Mouse (Mus musculus) midbrain, embryonic 11.5 days (tissue): ENCODE results near the gene Efna5. TPM values are rescaled to one million over a fixed set of nuclear protein-coding genes. Genes with fewer than 3 reads are reported as not detected.
A peak's percentile ranks its signal among the peaks of the same experiment; 100 is the strongest.

Experiments used
- ATAC-seq: fragments of 200-750 bp; cut with Nextera tagmentation; 2 replicates; pipeline ENCODE4 v1.8.0; 2017; ENCODE audit warnings: moderate TSS enrichment, moderate library complexity; ENCODE audit not compliant: low FRiP score
- DNase-seq: peaks from one replicate; pipeline ENCODE4 v3.0.0; 2015; ENCODE audit warnings: low spot score; ENCODE audit errors: missing footprints
- H3K27ac ChIP-seq: fragments of 300-500 bp; sonication (generic); 2 replicates; pipeline ENCODE4 v1.5.1; 2014; ENCODE audit warnings: low read depth, low read length
- H3K27me3 ChIP-seq: fragments of 300-500 bp; sonication (generic); 2 replicates; pipeline ENCODE4 v1.6.1; 2014; ENCODE audit warnings: mild to moderate bottlenecking, low read length, moderate library complexity, mixed read lengths; ENCODE audit not compliant: control insufficient read depth, insufficient read depth
- H3K36me3 ChIP-seq: fragments of 300-500 bp; sonication (generic); 2 replicates; pipeline ENCODE4 v1.6.1; 2014; ENCODE audit warnings: mild to moderate bottlenecking, low read length, moderate library complexity, mixed read lengths; ENCODE audit not compliant: control insufficient read depth, insufficient read depth
- H3K4me1 ChIP-seq: fragments of 300-500 bp; sonication (generic); 2 replicates; pipeline ENCODE4 v1.6.1; 2014; ENCODE audit warnings: low read length; ENCODE audit not compliant: control insufficient read depth, insufficient read depth
- H3K4me2 ChIP-seq: fragments of 300-500 bp; sonication (generic); 2 replicates; pipeline ENCODE4 v1.6.1; 2014; ENCODE audit warnings: mild to moderate bottlenecking, moderate library complexity
- H3K4me3 ChIP-seq: fragments of 300-500 bp; sonication (generic); 2 replicates; pipeline ENCODE4 v1.5.1; 2014; ENCODE audit warnings: low read depth, low read length
- H3K9ac ChIP-seq: fragments of 300-500 bp; sonication (generic); 2 replicates; pipeline ENCODE4 v1.6.1; 2014; ENCODE audit warnings: low read length
- H3K9me3 ChIP-seq: fragments of 300-500 bp; sonication (generic); 2 replicates; pipeline ENCODE4 v1.6.1; 2016; ENCODE audit warnings: low read length; ENCODE audit not compliant: control insufficient read depth
- WGBS: fragments of 180-500 bp; shearing (Covaris S2); extraction: QIAGEN DNeasy Blood & Tissue Kit; methylation state at CpG from one replicate; pipeline ENCODE4 v1.1.7; 2014; 5-methylcytosine and 5-hydroxymethylcytosine counted together
- polyA plus RNA-seq: library from polyadenylated mRNA; unstranded; fragments of >200 nt; fragmentation: Nextera tagmentation; extraction: Ambion mirVana; gene quantifications from 2 replicates; pipeline ENCODE4 v1.2.1, GENCODE M21; 2014

Efna5 gene
- polyA plus RNA-seq, 1 experiment from 2014 or later: 72.5 TPM

DNA sequence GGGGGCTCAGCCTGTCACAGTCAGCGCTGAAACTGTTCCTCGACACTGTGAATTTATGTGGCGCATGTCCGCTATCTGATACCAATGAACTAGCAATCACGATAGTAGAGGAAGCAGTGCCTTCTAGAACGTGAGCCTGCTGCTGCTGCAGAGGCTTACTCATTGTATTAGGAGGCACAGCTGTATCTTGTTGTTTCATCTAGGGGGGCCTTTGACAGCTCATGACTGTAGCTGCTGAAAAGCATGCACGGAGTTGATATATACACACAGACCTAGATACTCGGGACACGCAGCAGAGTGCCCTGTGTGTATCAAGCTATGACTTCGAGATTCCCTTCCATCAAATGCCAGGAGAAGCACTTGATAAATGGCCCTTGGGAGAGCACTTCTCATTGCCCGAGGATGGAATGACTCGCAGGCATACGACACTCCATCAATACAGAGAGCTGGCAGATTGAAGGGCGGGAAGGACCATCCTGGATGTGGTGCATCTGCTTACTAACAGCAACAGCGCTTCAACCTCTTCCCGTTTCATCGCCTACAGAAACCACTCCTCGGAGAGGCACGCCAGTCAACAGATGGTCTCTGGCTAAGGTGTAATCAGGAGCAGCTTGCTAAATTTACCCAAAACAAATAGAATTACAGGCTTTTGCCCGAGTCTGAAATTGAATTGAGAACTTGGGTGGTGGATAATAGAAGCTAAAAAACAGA is 160.2 kb downstream of the Efna5 start:
- 79% methylated on average over 20 of the region's 20 CpGs for WGBS
- ATAC-seq: no peak

DNA sequence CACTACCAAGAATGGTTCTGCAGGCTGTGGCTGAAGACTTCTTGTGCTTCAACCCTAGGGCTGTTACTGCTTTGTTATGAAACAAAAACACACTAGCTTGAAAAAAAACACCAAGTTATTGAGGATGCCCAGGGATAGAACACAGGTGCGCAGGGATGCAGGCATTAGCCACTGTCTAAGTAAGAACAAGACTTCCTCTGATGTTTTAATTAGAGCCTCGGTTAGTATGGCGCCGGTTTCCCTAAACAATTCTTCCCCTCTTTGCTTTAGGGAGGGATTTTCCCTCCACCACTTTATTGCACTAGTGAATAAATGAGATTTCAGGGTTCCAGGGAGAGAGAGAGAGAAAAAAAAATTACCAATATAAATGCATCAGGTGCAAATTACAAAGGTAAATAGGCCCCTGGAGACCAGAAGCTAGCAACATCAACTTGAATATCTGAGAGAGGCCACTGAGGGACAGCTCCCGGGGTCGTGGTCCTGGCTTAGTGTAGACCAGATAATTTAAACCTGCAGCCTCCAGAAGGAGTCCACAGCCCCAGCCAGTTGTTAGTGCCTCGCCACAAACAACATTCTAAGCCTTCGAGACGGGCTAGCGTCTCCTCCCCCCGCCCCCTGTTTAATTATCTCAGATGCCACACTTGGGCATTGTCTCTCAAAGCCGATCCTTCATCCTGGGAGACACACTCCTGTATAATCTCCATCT is 163.5 kb downstream of the Efna5 start:
- no peak overlapping the region for H3K4me2 ChIP-seq
- WGBS: 17% methylated on average over 12 of the region's 12 CpGs
- no peak for DNase-seq
- H3K9me3 ChIP-seq: no peaks in the 10 kb centered on the region
- H3K36me3 ChIP-seq: no peaks in the 10 kb centered on the region
- no peaks in the 10 kb centered on the region for H3K27me3 ChIP-seq
- ATAC-seq: peak; percentile 66
- no peak overlapping the region for H3K9ac ChIP-seq
- H3K4me3 ChIP-seq: no peak overlapping the region
- H3K4me1 ChIP-seq: peaks cover 11% of the 10 kb centered on the region
- no peak overlapping the region for H3K27ac ChIP-seq

More for the DNA sequence above, 160.2 kb downstream of the Efna5 start:
- H3K27me3 ChIP-seq: no peaks in the 10 kb centered on the region
- H3K4me3 ChIP-seq: no peak overlapping the region
- DNase-seq: no peak
- no peaks in the 10 kb centered on the region for H3K9me3 ChIP-seq
- H3K36me3 ChIP-seq: no peaks in the 10 kb centered on the region
- H3K9ac ChIP-seq: no peak overlapping the region
- no peak overlapping the region for H3K27ac ChIP-seq
- no peak overlapping the region for H3K4me2 ChIP-seq
- H3K4me1 ChIP-seq: peaks cover 11% of the 10 kb centered on the region

DNA sequence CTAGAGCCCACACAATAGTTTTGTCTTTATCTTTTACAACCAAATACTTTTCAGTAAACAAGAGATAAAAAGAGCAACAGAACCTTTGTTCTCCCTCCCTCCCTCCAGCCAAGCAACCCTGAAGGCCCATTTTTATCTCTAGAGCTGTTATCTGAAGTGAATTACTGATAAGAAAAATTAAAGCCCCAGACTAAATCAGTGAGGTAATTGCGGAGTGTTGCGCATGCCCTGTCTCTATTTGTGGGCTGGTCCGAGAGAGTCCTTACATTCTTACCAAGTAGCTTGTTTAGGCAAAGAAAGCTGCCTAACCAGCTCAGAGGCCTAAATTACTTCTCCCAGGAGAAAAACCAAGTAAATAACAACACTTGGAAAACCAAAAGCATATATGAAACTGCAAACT is 167.7 kb downstream of the Efna5 start:
- no peak overlapping the region for H3K4me2 ChIP-seq
- no peaks in the 10 kb centered on the region for H3K27me3 ChIP-seq
- H3K27ac ChIP-seq: no peak overlapping the region
- no peaks in the 10 kb centered on the region for H3K36me3 ChIP-seq
- no peaks in the 10 kb centered on the region for H3K9me3 ChIP-seq
- no peak overlapping the region for H3K4me3 ChIP-seq
- H3K9ac ChIP-seq: no peak overlapping the region
- peaks cover 8% of the 10 kb centered on the region for H3K4me1 ChIP-seq
- DNase-seq (no peak), ATAC-seq (no peak)
- 87% methylated on average over 3 of the region's 3 CpGs for WGBS

DNA sequence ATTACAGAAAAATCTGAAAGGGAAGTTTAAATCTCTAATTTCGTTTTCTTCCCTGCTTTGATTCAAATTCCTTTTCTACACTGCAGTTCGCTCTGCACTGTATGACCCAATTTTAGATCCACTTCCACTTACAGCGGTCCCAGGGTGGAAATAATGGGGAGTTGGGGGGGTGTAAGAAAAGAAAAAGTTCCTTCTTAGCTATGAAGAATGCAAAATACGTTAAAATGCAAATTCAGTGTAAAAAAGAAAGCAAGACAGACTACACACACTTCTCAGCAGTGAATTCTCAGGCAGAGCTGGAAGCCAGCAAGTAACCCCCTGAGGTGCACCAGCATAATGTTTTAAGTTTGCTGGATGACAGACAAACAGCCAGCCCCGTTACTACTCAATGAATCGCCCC is 174.7 kb downstream of the Efna5 start:
- no peaks in the 10 kb centered on the region for H3K27me3 ChIP-seq
- H3K4me2 ChIP-seq: no peak overlapping the region
- no peak overlapping the region for H3K27ac ChIP-seq
- H3K9ac ChIP-seq: no peak overlapping the region
- DNase-seq (no peak), ATAC-seq (no peak)
- no peaks in the 10 kb centered on the region for H3K36me3 ChIP-seq
- H3K4me3 ChIP-seq: no peak overlapping the region
- H3K4me1 ChIP-seq: peaks cover 5% of the 10 kb centered on the region; the same call in 1 of the 2 replicates
- no peaks in the 10 kb centered on the region for H3K9me3 ChIP-seq
- WGBS: 60% methylated on average over 6 of the region's 6 CpGs

DNA sequence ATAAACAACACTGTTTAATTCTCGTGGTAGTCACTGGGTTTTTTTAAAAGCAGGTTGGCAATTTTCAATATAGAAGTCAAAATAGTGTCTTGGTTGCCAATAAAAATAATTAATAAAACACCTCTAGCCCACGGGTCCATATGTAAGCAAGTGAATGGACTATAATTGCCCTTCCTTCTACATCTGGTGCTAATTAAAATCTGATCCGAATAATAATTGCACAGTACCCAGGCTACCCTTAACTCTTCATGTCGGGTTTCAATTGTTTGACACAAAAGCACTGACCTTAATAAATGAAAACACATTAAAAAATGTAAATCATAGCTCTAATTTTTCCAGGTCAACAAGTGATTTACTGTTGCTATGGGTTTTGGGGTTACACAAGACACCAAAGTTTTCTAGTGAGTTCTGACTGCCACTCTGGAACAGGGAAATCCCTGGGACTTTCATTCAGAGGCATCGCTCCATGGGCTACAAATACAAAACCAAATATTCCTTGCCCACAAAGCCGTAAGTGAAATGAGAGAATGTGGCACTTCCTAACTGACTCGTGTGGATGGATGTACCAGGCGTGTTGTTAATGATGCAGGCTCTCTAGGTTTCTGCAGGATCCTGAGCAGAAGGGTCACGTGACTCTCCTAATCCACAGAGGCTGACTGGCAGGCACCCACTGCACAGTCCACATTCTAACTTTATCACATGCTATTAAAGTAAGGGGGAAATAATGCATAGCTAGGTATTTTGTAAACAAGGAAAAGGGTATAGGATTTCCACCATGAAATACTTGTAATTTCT is 178.9 kb downstream of the Efna5 start:
- Histone ChIP-seq H3K36me3 (no peaks in the 10 kb centered on the region), H3K27me3 (no peaks in the 10 kb centered on the region), H3K9me3 (no peaks in the 10 kb centered on the region), H3K4me3 (no peak overlapping the region), H3K27ac (no peak overlapping the region), H3K4me2 (no peak overlapping the region), H3K9ac (no peak overlapping the region), H3K4me1 (peaks cover 14% of the 10 kb centered on the region)
- WGBS: 66% methylated on average over 9 of the region's 9 CpGs
- ATAC-seq (no peak), DNase-seq (no peak)

DNA sequence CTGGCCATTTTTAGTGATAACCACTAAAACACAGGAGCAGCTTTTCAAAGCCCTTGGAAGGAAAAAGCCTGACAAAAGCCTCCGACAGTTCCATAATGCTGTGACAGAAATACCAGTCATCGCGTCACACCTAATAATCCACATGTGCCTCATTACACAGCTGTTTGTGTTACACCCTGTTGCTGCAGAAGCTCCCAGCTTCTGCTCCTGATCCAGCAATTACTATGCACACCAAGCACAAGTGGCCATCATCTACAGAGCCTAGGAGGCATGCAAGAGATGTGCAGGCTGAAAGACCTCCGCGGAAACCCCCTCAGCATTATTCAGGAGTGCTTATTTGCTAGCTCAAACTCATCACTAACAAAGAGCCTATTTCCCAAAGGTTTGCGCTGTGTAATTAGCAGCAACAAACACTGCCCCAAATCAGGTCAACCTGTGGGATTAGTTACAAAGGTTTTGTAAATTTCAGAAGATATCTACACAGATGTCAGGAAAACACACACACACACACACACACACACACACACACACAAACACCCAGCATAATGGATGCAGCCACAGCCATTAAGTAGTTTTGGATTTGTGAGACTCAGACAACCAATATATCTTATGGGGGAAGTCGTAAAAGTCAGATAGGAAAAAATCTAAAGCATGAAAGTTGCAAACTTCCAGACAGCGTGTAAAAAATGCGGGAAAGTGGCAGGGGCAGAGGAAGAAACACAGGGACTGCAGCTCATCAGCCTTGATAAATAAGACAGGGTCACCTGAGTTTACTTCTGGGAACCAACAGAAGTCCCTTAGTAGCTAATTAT is 180.1 kb downstream of the Efna5 start:
- no peak overlapping the region for H3K27ac ChIP-seq

DNA sequence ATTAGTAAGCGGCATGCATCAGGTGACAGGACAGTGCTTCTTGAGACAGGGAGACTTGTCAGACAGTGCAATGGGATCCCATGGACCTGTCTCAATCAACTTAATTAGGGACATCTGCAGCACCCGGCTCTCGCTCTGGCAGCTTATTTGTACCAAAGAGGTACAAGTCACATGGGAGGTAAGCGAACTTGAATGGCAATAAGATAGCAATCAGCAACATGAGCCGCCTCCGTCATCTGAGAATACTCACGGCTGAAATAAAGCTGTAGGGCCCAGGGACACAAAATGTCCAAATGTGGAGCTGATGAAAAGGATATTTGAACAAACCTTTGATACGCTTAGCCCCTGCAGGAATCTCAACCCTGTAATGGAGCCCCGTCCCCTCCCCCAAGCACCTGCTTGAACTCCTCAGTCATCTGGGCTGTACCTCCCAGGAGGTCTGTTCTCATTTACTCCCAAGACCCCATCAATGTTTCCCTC is 186.1 kb downstream of the Efna5 start:
- Histone ChIP-seq H3K4me1 (peaks cover 15% of the 10 kb centered on the region), H3K4me3 (no peak overlapping the region), H3K36me3 (no peaks in the 10 kb centered on the region), H3K9ac (no peak overlapping the region), H3K27me3 (no peaks in the 10 kb centered on the region), H3K27ac (no peak overlapping the region), H3K9me3 (no peaks in the 10 kb centered on the region), H3K4me2 (no peak overlapping the region)
- DNase-seq: no peak
- whole genome bisulfite sequencing: 69% methylated on average over 9 of the region's 9 CpGs
- ATAC-seq: no peak

More for the DNA sequence above, 180.1 kb downstream of the Efna5 start:
- no peak overlapping the region for H3K4me2 ChIP-seq
- no peaks in the 10 kb centered on the region for H3K36me3 ChIP-seq
- no peak overlapping the region for H3K9ac ChIP-seq
- no peaks in the 10 kb centered on the region for H3K27me3 ChIP-seq
- H3K9me3 ChIP-seq: no peaks in the 10 kb centered on the region
- ATAC-seq (peak; percentile 27; the same call in 1 of the 2 replicates), DNase-seq (peak; percentile 88)
- 60% methylated on average over 9 of the region's 9 CpGs for WGBS
- peaks cover 14% of the 10 kb centered on the region for H3K4me1 ChIP-seq
- H3K4me3 ChIP-seq: no peak overlapping the region

DNA sequence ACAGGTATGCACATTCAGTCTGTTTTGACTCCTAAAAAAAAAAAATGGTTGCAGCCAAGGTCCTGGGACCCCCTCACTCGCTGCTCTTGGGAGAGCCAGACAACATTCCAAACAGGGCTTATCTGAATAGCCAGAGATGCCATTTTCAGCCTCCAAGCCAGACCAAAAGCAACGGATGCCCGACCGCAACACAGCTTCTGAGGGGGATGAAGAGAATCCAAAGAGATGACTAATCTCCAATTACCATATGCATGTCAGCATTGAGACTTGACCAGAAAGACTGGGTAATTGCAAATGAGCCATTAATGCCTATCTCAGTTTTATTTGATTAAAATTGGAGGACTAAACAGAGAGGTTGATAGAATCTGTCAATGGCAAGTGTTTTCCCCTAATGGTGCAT is 188.9 kb downstream of the Efna5 start:
- peaks cover 17% of the 10 kb centered on the region for H3K4me1 ChIP-seq
- no peaks in the 10 kb centered on the region for H3K36me3 ChIP-seq
- H3K27me3 ChIP-seq: no peaks in the 10 kb centered on the region
- no peak overlapping the region for H3K4me2 ChIP-seq
- 21% methylated on average over 4 of the region's 4 CpGs for WGBS
- no peak overlapping the region for H3K27ac ChIP-seq
- H3K4me3 ChIP-seq: no peak overlapping the region
- H3K9ac ChIP-seq: no peak overlapping the region
- DNase-seq (no peak), ATAC-seq (peak; percentile 55)
- H3K9me3 ChIP-seq: no peaks in the 10 kb centered on the region
